Mouse (Mus musculus) kidney, postnatal 4 days (tissue): Measurements from ENCODE around the gene Ap1b1.
A peak's percentile ranks its signal among the peaks of the same experiment; 100 is the strongest.
"Not testable (repeated sequence)": the region's sequence is repeated elsewhere in the genome, so short reads cannot be mapped to it uniquely, and the experiment has no call there.

Experiments used
- DNase-seq, 2 experiments: peaks; one replicate each; pipeline ENCODE4 v3.0.0; 2021; ENCODE audit warnings: mixed read lengths in 2 of 2

Gene Ap1b1

GRCm38 (mm10) chr11:5062860-5063505, 76.4 kb downstream of the Ap1b1 start:
- no peak for DNase-seq

DNA sequence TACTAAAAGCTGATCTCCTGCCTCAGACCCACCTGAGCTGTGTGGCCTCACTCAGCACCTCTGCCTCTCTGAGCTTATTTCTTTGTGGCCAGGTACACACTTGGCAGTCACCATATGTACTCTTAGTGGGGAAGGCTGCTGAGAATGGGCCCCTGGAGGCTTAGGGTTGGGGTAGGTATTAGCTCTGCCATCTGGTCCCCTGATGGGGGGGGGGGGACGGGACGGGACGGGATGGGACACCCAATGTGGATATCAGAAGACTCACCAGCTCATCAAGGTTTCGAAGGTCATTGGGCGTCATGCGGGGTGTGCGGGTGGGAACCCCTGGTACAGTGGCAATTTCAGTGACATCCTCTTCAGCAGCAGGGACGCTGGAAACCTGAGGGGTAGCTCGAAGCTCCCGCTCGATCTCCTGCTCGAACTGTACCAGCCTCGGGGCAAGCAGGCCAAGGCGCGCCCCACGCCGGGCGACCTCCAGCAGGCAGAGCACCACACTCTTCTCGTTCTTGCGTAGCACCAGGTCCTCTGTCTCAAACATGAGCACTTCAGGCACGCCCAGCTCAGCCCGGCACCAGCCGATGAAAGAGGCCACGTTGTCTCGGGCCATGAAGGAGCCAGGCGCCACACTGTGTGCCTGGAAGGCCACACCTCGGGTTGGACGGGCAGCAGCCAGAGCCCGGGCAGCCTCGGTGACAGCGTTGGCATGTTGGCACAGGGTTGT, 77.1 kb downstream of the Ap1b1 start:
- no peak for DNase-seq

- DNase-seq = peak in 1 of 2 experiments; percentile 33
Observed at GRCm38 (mm10) chr11:5064282-5065055, 77.8 kb downstream of the Ap1b1 start.

GRCm38 (mm10) chr11:5065056-5065821, 78.6 kb downstream of the Ap1b1 start, which contains the start of gene Gas2l1:
Gene Gas2l1, minus strand, starts transcription at chr11:5065327.
- peak; percentile 95 to 96 for DNase-seq

GRCm38 (mm10) chr11:5067063-5067462, 80.4 kb downstream of the Ap1b1 start:
- no peak for DNase-seq

- no peak for DNase-seq
Observed at GRCm38 (mm10) chr11:5068126-5068971, 81.7 kb downstream of the Ap1b1 start.

DNA sequence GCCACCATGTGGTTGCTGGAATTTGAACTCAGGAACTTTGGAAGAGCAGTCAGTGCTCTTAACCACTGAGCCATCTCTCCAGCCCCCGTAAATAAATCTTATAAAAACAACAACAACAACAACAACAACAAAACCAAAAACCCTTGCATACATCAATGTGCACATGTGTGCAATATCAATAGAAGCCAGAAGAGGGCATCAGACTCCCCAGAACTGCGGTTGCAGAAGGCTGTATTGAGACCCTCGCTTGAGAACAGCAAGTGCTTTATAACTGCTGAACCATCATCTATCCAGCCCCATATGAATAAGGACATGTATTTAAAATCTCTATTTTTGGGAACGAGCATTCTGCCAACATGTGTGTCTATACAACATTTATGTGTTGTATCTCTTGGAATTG, 88.3 kb downstream of the Ap1b1 start:
- DNase-seq = peak in 1 of 2 experiments; percentile 46

GRCm38 (mm10) chr11:5075760-5076159, 89.1 kb downstream of the Ap1b1 start:
- no peak for DNase-seq

- DNase-seq = not testable (repeated sequence)
Observed at GRCm38 (mm10) chr11:5076843-5077242, 90.2 kb downstream of the Ap1b1 start.

DNA sequence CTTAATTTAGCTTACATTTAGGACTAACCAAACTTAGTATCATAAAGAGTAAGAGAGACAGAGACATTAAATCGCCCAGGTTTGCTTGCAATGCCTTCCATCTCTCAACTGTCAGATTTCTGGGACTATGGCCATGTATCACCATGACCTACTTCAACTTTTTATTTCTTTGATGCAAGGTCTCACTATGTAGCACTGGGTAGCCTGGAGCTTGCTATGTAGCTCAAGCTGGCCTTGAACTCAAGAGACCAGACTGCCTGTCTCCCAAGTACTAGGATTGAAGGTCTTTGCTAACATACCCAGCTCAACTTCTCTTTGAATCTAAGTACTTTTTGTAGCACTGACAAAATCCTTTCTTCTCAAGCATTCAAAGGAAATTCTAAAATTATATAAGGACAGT, 102.5 kb downstream of the Ap1b1 start:
- DNase-seq = no peak

GRCm38 (mm10) chr11:5091706-5092105, 105.1 kb downstream of the Ap1b1 start:
- DNase-seq = peak in 1 of 2 experiments; percentile 47
